Mouse (Mus musculus) limb, embryonic 11.5 days (tissue): ENCODE measurements around the gene Eif2b3. TPM values are rescaled to one million over a fixed set of nuclear protein-coding genes. Genes with fewer than 3 reads are reported as not detected.

Experiments
- polyA plus RNA-seq: library from polyadenylated mRNA; unstranded; fragments of >200 nt; fragmentation: Nextera tagmentation; extraction: Ambion mirVana; gene quantifications from 2 replicates; pipeline ENCODE4 v1.2.1, GENCODE M21; 2014

Eif2b3 gene
- polyA plus RNA-seq, 1 experiment from 2014 or later, result 57.2 TPM

Other genes with a start within 250 kb of the Eif2b3 start
- 41.1 and 43.3 TPM in 2 replicates for gene Toe1, start 211.8 kb upstream of the Eif2b3 start, polyA plus RNA-seq
- 21.2 and 25.3 TPM in 2 replicates for gene Mutyh, start 211.7 kb upstream of the Eif2b3 start, polyA plus RNA-seq
- gene Hpdl, start 197.7 kb upstream of the Eif2b3 start, polyA plus RNA-seq, result 1.2 and 1.4 TPM in 2 replicates
- gene Zswim5, start 142.0 kb upstream of the Eif2b3 start, polyA plus RNA-seq, result 1.1 and 1.3 TPM in 2 replicates
- gene Urod, start 25.0 kb upstream of the Eif2b3 start, polyA plus RNA-seq, result 121 and 129 TPM in 2 replicates
- gene Hectd3, start 24.1 kb upstream of the Eif2b3 start, polyA plus RNA-seq, result 6.7 and 9.9 TPM in 2 replicates
- 6.1 and 6.3 TPM in 2 replicates for gene Ptch2, start 76.7 kb downstream of the Eif2b3 start, polyA plus RNA-seq
- 4.1 and 4.5 TPM in 2 replicates for gene Btbd19, start 106.3 kb downstream of the Eif2b3 start, polyA plus RNA-seq
- not detected in 2 replicates for gene Tctex1d4, start 107.4 kb downstream of the Eif2b3 start, polyA plus RNA-seq
- 2.0 and 2.3 TPM in 2 replicates for gene Plk3, start 114.6 kb downstream of the Eif2b3 start, polyA plus RNA-seq
- gene Rps8, start 136.8 kb downstream of the Eif2b3 start, polyA plus RNA-seq, result 1,072 and 1,111 TPM in 2 replicates
- 125 and 136 TPM in 2 replicates for gene Kif2c, start 163.2 kb downstream of the Eif2b3 start, polyA plus RNA-seq
- 9.7 and 11.6 TPM in 2 replicates for gene Tmem53, start 232.5 kb downstream of the Eif2b3 start, polyA plus RNA-seq
- 0.12 TPM in 1 of 2 replicates, not detected in the other for gene Armh1, start 232.7 kb downstream of the Eif2b3 start, polyA plus RNA-seq